Mouse (Mus musculus): Measurements from ENCODE around the gene Foxd2.

The Foxd2 gene

GRCm38 (mm10) chr4:114912705-114913593 is 4.3 kb upstream of the Foxd2 start:
- DNase-seq (ENCODE audit: low spot score in 2 of 2), result no peak

GRCm38 (mm10) chr4:114909602-114910484 is 1.2 kb upstream of the Foxd2 start:
- no peak for DNase-seq (ENCODE audit: low spot score in 2 of 2)

- DNase-seq (ENCODE audit: low spot score in 2 of 2), result no peak
Measured at GRCm38 (mm10) chr4:114907951-114908828, 483 bp downstream of the Foxd2 start.

GRCm38 (mm10) chr4:114907056-114907917 is 1.4 kb downstream of the Foxd2 start:
- DNase-seq (ENCODE audit: low spot score in 2 of 2), result no peak

GRCm38 (mm10) chr4:114905969-114906680 is 2.5 kb downstream of the Foxd2 start:
- no peak for DNase-seq (ENCODE audit: low spot score in 2 of 2)

- no peak for DNase-seq (ENCODE audit: low spot score in 2 of 2)
Measured at GRCm38 (mm10) chr4:114905501-114905900, 3.2 kb downstream of the Foxd2 start.

- no peak for DNase-seq (ENCODE audit: low spot score in 2 of 2)
Measured at GRCm38 (mm10) chr4:114903422-114903782, 5.3 kb downstream of the Foxd2 start.

- DNase-seq (ENCODE audit: low spot score in 2 of 2), result no peak
Measured at GRCm38 (mm10) chr4:114902641-114903421, 5.8 kb downstream of the Foxd2 start.

- no peak for DNase-seq (ENCODE audit: low spot score in 2 of 2)
Measured at GRCm38 (mm10) chr4:114901643-114902351, 6.9 kb downstream of the Foxd2 start.

- no peak for DNase-seq (ENCODE audit: low spot score in 2 of 2)
Measured at GRCm38 (mm10) chr4:114900866-114901642, 7.6 kb downstream of the Foxd2 start.

- DNase-seq (ENCODE audit: low spot score in 2 of 2), result no peak
Measured at GRCm38 (mm10) chr4:114899885-114900284, 8.8 kb downstream of the Foxd2 start.

GRCm38 (mm10) chr4:114897853-114898252 is 10.8 kb downstream of the Foxd2 start:
- DNase-seq (ENCODE audit: low spot score in 2 of 2), result peak; percentile 28 to 46

GRCm38 (mm10) chr4:114882232-114882631 is 26.4 kb downstream of the Foxd2 start:
- DNase-seq (ENCODE audit: low spot score in 2 of 2), result no peak

GRCm38 (mm10) chr4:114876441-114876972 is 32.2 kb downstream of the Foxd2 start:
- DNase-seq (ENCODE audit: low spot score in 2 of 2), result no peak

- DNase-seq (ENCODE audit: low spot score in 2 of 2), result peak; percentile 48 to 55
Measured at GRCm38 (mm10) chr4:114869765-114870490, 38.7 kb downstream of the Foxd2 start.

- DNase-seq (ENCODE audit: low spot score in 2 of 2), result no peak
Measured at GRCm38 (mm10) chr4:114863166-114863565, 45.5 kb downstream of the Foxd2 start.

- DNase-seq (ENCODE audit: low spot score in 2 of 2), result no peak
Measured at GRCm38 (mm10) chr4:114858426-114858825, 50.2 kb downstream of the Foxd2 start.

All from urinary bladder, postnatal 36 days (tissue).